Mouse (Mus musculus): ENCODE data around the gene Acbd7.

The Acbd7 gene

GRCm38 (mm10) chr2:3335611-3336301 lies at the start of gene Acbd7:
Gene Acbd7 (plus strand): TSS chr2:3336168.
- peak; percentile 71 for DNase-seq (ENCODE audit: low read depth, low spot score)

GRCm38 (mm10) chr2:3286243-3286642 lies 49.7 kb upstream of the Acbd7 start:
- DNase-seq (ENCODE audit: low read depth, low spot score), result no peak

- no peak for DNase-seq (ENCODE audit: low read depth, low spot score)
These were observed 46.4 kb upstream of the Acbd7 start for GRCm38 (mm10) chr2:3289581-3289980.

GRCm38 (mm10) chr2:3292170-3292569 lies 43.8 kb upstream of the Acbd7 start:
- DNase-seq (ENCODE audit: low read depth, low spot score), result no peak

GRCm38 (mm10) chr2:3295826-3296225 lies 40.1 kb upstream of the Acbd7 start:
- DNase-seq (ENCODE audit: low read depth, low spot score), result no peak

- DNase-seq (ENCODE audit: low read depth, low spot score), result no peak
These were observed 30.4 kb upstream of the Acbd7 start for GRCm38 (mm10) chr2:3305426-3306025.

GRCm38 (mm10) chr2:3323132-3323531 lies 12.8 kb upstream of the Acbd7 start:
- DNase-seq (ENCODE audit: low read depth, low spot score), result no peak

- DNase-seq (ENCODE audit: low read depth, low spot score), result no peak
These were observed 11.4 kb upstream of the Acbd7 start for GRCm38 (mm10) chr2:3324381-3325130.

GRCm38 (mm10) chr2:3326547-3326946 lies 9.4 kb upstream of the Acbd7 start:
- DNase-seq (ENCODE audit: low read depth, low spot score), result no peak

- DNase-seq (ENCODE audit: low read depth, low spot score), result peak; percentile 78
These were observed 8.6 kb upstream of the Acbd7 start for GRCm38 (mm10) chr2:3327351-3327750.

GRCm38 (mm10) chr2:3331071-3331703 lies 4.8 kb upstream of the Acbd7 start:
- no peak for DNase-seq (ENCODE audit: low read depth, low spot score)

GRCm38 (mm10) chr2:3332056-3332455 lies 3.9 kb upstream of the Acbd7 start:
- no peak for DNase-seq (ENCODE audit: low read depth, low spot score)

- peak; percentile 98 for DNase-seq (ENCODE audit: low read depth, low spot score)
These were observed 3.3 kb upstream of the Acbd7 start, which contains the start of gene Rpp38 for GRCm38 (mm10) chr2:3332484-3333242. Gene Rpp38 (minus strand): TSS chr2:3332643.

GRCm38 (mm10) chr2:3333761-3334160 lies 2.2 kb upstream of the Acbd7 start:
- no peak for DNase-seq (ENCODE audit: low read depth, low spot score)

- DNase-seq (ENCODE audit: low read depth, low spot score), result peak; percentile 55
These were observed 12.5 kb downstream of the Acbd7 start for GRCm38 (mm10) chr2:3348422-3348821.

GRCm38 (mm10) chr2:3348919-3349318 lies 13.0 kb downstream of the Acbd7 start:
- peak; percentile 61 for DNase-seq (ENCODE audit: low read depth, low spot score)

GRCm38 (mm10) chr2:3353160-3353559 lies 17.2 kb downstream of the Acbd7 start:
- no peak for DNase-seq (ENCODE audit: low read depth, low spot score)

- DNase-seq (ENCODE audit: low read depth, low spot score), result no peak
These were observed 19.8 kb downstream of the Acbd7 start for GRCm38 (mm10) chr2:3355793-3356192.

- DNase-seq (ENCODE audit: low read depth, low spot score), result no peak
These were observed 20.3 kb downstream of the Acbd7 start for GRCm38 (mm10) chr2:3356311-3356710.

GRCm38 (mm10) chr2:3357887-3358286 lies 21.9 kb downstream of the Acbd7 start:
- DNase-seq (ENCODE audit: low read depth, low spot score), result no peak

- DNase-seq (ENCODE audit: low read depth, low spot score), result no peak
These were observed 25.1 kb downstream of the Acbd7 start for GRCm38 (mm10) chr2:3361067-3361466.
